ENCODE assay signal across 26 mouse cellular contexts in genomic region chr14:30430446-30430845, GRCm38 (mm10). TPM values are rescaled to one million over a fixed set of nuclear protein-coding genes. Genes with fewer than 3 reads are reported as not detected.
A peak's percentile ranks its signal among the peaks of the same experiment; 100 is the strongest.
DNase-seq lines count a peak whose midpoint lies in the region; ATAC-seq and TF ChIP-seq lines count a peak whose summit lies in the region.
"Had no signal": no experiment of that assay in that cellular context is flagged by ENCODE, and none has a peak within 500 bp of the region (broad histone marks: within the 10 kb centered on the region; RNA-seq: fewer than 3 reads in every experiment).

No protein-coding gene starts in this region.

- H3K27ac ChIP-seq in heart, embryonic 10.5 days = no peak overlapping the region
- H3K27ac ChIP-seq in liver, postnatal 0 days (ENCODE audit: low read depth) = no peak overlapping the region
- no peak overlapping the region for H3K27ac ChIP-seq in layer of hippocampus, adult 2 months
- H3K27ac ChIP-seq: embryonic facial prominence, embryonic 10.5 days; embryonic facial prominence, embryonic 12.5 days; forebrain, embryonic 12.5 days had no signal

- H3K4me1 ChIP-seq in heart, embryonic 10.5 days = peaks cover 38% of the 10 kb centered on the region
- 0 out of 2 replicates have a peak, but pooled peaks cover 2% of the 10 kb centered on the region for H3K4me1 ChIP-seq in liver, postnatal 0 days (ENCODE audit: insufficient read depth)

- H3K27me3 ChIP-seq in heart, embryonic 10.5 days (ENCODE audit: insufficient read depth, poor library complexity, severe bottlenecking) = no peaks in the 10 kb centered on the region
- H3K27me3 ChIP-seq in liver, postnatal 0 days (ENCODE audit: insufficient read depth, low read length) = no peaks in the 10 kb centered on the region
- H3K27me3 ChIP-seq: CH12.LX; embryonic facial prominence, embryonic 12.5 days; forebrain, embryonic 12.5 days had no signal

- H3K9me3 ChIP-seq in heart, embryonic 10.5 days = no peaks in the 10 kb centered on the region
- no peaks in the 10 kb centered on the region for H3K9me3 ChIP-seq in liver, postnatal 0 days (ENCODE audit: low read length)
- H3K9me3 ChIP-seq: embryonic facial prominence, embryonic 10.5 days; embryonic facial prominence, embryonic 12.5 days; forebrain, embryonic 12.5 days; G1E had no signal

- H3K4me2 ChIP-seq in liver, postnatal 0 days (ENCODE audit: low read depth, low read length) = no peak overlapping the region
- H3K4me2 ChIP-seq: embryonic facial prominence, embryonic 12.5 days; forebrain, embryonic 12.5 days had no signal

- no peak overlapping the region for H3K9ac ChIP-seq in liver, postnatal 0 days (replicated peaks)
- H3K9ac ChIP-seq: embryonic facial prominence, embryonic 12.5 days; forebrain, embryonic 12.5 days had no signal

- no peak for TF ChIP-seq EP300 in liver, postnatal 0 days (IDR thresholded peaks at IDR 0.05; ENCODE audit: low read depth)

- TF ChIP-seq CTCF in liver, postnatal 0 days (IDR thresholded peaks at IDR 0.05; ENCODE audit: low read depth) = no peak
- no peak for TF ChIP-seq CTCF in layer of hippocampus, adult 2 months (conservative IDR thresholded peaks at IDR 0.05)

- no peak for ATAC-seq in liver, postnatal 0 days
- ATAC-seq: activated CD4-positive, CD25-positive, alpha-beta regulatory T cell, adult 4 months; CD4-positive, CD25-positive, alpha-beta regulatory T cell, adult 4 months; forebrain, embryonic 14.5 days; forebrain, embryonic 16.5 days; Patski had no signal

- peak; percentile 70 for DNase-seq in heart, adult 11 months
- no peak for DNase-seq in heart, embryonic 10.5 days (ENCODE audit: low spot score)
- peak; percentile 74 for DNase-seq in ES-CJ7 (ENCODE audit: low read depth, low spot score)
- peak; percentile 84 for DNase-seq in R1 (ENCODE audit: low read depth, low spot score)
- DNase-seq in liver, postnatal 0 days = no peak
- DNase-seq in layer of hippocampus, adult 9-11 months = no peak
- DNase-seq in layer of hippocampus, adult 2 months (ENCODE audit: low spot score in 2 of 2) = no peak
- DNase-seq: adrenal gland, adult 8-10 months; adrenal gland, postnatal 14 days; adrenal gland, postnatal 36 days; B cell, adult 2 months; cerebellum, adult 11-12 months; cerebellum, adult 2 months; cerebellum, adult 9-10 months; cerebellum, postnatal 10 days; cerebellum, postnatal 25 days had no signal

- H3K4me3 ChIP-seq in heart, embryonic 10.5 days = no peak overlapping the region
- no peak overlapping the region for H3K4me3 ChIP-seq in liver, postnatal 0 days (ENCODE audit: low read depth, low read length)
- H3K4me3 ChIP-seq in layer of hippocampus, adult 2 months = no peak overlapping the region
- H3K4me3 ChIP-seq: embryonic facial prominence, embryonic 10.5 days; embryonic facial prominence, embryonic 12.5 days; forebrain, embryonic 12.5 days had no signal

- 72% methylated on average over 5 of the region's 5 CpGs for WGBS in heart, embryonic 10.5 days
- 75% methylated on average over 5 of the region's 5 CpGs for WGBS in liver, postnatal 0 days (ENCODE audit: insufficient replicate concordance)

- H3K36me3 ChIP-seq in heart, embryonic 10.5 days = no peaks in the 10 kb centered on the region
- no peaks in the 10 kb centered on the region for H3K36me3 ChIP-seq in liver, postnatal 0 days (replicated peaks; ENCODE audit: insufficient read depth, low read length)
- H3K36me3 ChIP-seq: embryonic facial prominence, embryonic 10.5 days; embryonic facial prominence, embryonic 12.5 days; forebrain, embryonic 12.5 days; G1E had no signal

RNA-seq across cellular contexts. Expression of gene Dcp1a, which starts 48.9 kb away (rescaled TPM):
- 24.2 and 24.8 TPM in 2 replicates for polyA plus RNA-seq in heart, embryonic 10.5 days (2016; fragmentation: Nextera tagmentation; extraction: Ambion mirVana)
- polyA plus RNA-seq in liver, postnatal 0 days (2015; fragmentation: Nextera tagmentation; extraction: Ambion mirVana) = 2.9 and 3.3 TPM in 2 replicates
- total RNA-seq in layer of hippocampus, adult 2 months (2021) = 10 to 100 TPM; 22.7 to 23.0 TPM

Comparison
In these comparisons a context has a peak if more than half of its experiments do, and no peak if none do; other contexts are left out.
1. DNase-seq: peak in heart, adult 11 months (single experiment), ES-CJ7 (single experiment) and R1 (single experiment); none in heart, embryonic 10.5 days (single experiment), liver, postnatal 0 days (single experiment), layer of hippocampus, adult 9-11 months (single experiment) and layer of hippocampus, adult 2 months (0 of 2).